In genomic region chr12:75596154-75597002, GRCm38 (mm10) we compare ENCODE assay signal across 8 mouse cellular contexts. TPM values are rescaled to one million over a fixed set of nuclear protein-coding genes. Genes with fewer than 3 reads are reported as not detected.
DNase-seq lines count a peak whose midpoint lies in the region; ATAC-seq lines count a peak whose summit lies in the region.

Gene Ppp2r5e (minus strand): TSS chr12:75596245.

- DNase-seq in MEL-GATA-1-ER (ENCODE audit: extremely low read depth, low read depth) = peak; percentile 85
- DNase-seq in cerebellum, adult 8-10 months = peak; percentile 99
- DNase-seq in forelimb bud, embryonic 11.5 days (ENCODE audit: low read depth, low spot score) = peak; percentile 94
- DNase-seq in layer of hippocampus, adult 9-10 months (ENCODE audit: low spot score) = peak; percentile 91
- DNase-seq in ovary, postnatal 10 days (ENCODE audit: low spot score) = peak; percentile 93
- DNase-seq in thymus, postnatal 10 days (ENCODE audit: low spot score in 2 of 2) = peak; percentile 99

- H3K4me2 ChIP-seq in lung, embryonic 16.5 days (ENCODE audit: low read depth, low read length) = peak within 1 kb of the TSS; percentile 90

- peak within 1 kb of the TSS; percentile 98 for H3K4me3 ChIP-seq in lung, embryonic 16.5 days (ENCODE audit: low read length)

- peak within 1 kb of the TSS; percentile 95 for H3K27ac ChIP-seq in lung, embryonic 16.5 days (ENCODE audit: low read length)

- under 1% methylated on average over 65 of the region's 72 CpGs for WGBS in lung, embryonic 16.5 days

- no peaks in the 10 kb centered on the region for H3K9me3 ChIP-seq in lung, embryonic 16.5 days (ENCODE audit: control insufficient read depth, low read length)

- peak; percentile 96 for ATAC-seq in hematopoietic stem cell, adult 5-6 weeks (replicated peaks in 1 of 2; ENCODE audit: insufficient read depth in 1 of 2, low FRiP score in 2 of 2, low TSS enrichment in 1 of 2, low read depth in 1 of 2, poor library complexity in 2 of 2, severe bottlenecking in 2 of 2)
- peak; percentile 99 for ATAC-seq in lung, embryonic 16.5 days (ENCODE audit: low read depth)

- no peaks in the 10 kb centered on the region for H3K27me3 ChIP-seq in lung, embryonic 16.5 days (ENCODE audit: control insufficient read depth, insufficient read depth, low read depth, low read length)

- H3K9ac ChIP-seq in lung, embryonic 16.5 days (ENCODE audit: low read length) = peak within 1 kb of the TSS; percentile 99

- peaks cover 14% of the 10 kb centered on the region for H3K4me1 ChIP-seq in lung, embryonic 16.5 days (replicated peaks; ENCODE audit: control insufficient read depth, insufficient read depth, low read length)

- H3K36me3 ChIP-seq in lung, embryonic 16.5 days (ENCODE audit: control insufficient read depth, insufficient read depth, low read length) = peaks cover 3% of the 10 kb centered on the region; the same call in 1 of the 2 replicates

RNA-seq across cellular contexts. Expression of gene Ppp2r5e, which starts in this region (rescaled TPM):
- 22.2 and 26.7 TPM in 2 replicates for total RNA-seq in hematopoietic stem cell, adult 5-6 weeks (2017)
- 9.9 and 10.3 TPM in 2 replicates for polyA plus RNA-seq in lung, embryonic 16.5 days (2015; fragmentation: Nextera tagmentation; extraction: Ambion mirVana)

Comparison
In these comparisons a context has a peak if more than half of its experiments do, and no peak if none do; other contexts are left out.
1. Peak in every context shown above with its lines: DNase-seq, ATAC-seq, H3K4me3 ChIP-seq and H3K27ac ChIP-seq.